Mouse (Mus musculus): ENCODE results near the gene Ifrd2.

DNA sequence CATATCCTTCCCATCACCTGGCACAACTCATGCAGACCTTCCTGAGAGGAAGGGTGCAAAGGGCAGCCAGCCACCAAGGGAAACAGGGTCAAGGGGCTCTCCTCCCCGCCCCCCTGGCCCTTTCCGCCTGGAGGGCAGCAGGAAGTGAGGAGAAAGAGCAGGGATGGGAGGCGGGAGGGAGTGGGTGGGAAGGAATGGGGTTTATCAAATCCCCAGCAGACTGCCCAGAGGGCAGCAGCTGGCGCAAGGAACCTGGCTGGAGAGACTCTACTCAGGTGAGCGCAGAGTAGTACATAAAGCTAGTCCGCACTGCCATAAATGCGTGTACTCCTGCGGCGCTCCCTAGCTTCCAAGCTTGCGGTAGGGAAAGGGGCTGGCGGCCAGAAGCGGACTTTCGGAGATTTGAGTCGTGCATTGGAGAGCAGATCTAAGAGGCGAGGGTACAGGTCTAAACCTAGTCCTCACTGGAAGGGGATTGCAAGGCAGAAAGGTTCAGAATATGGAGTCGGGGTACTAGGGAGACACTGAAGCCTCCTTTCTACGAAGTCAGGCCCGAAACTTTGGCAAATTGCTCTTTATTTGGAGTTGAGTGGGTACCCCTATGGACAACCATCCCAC, 19.6 kb upstream of the Ifrd2 start, which contains the start of gene Hyal2:
- TF ChIP-seq CTCF (IDR thresholded peaks at IDR 0.05; ENCODE audit: extremely low read depth, insufficient read depth, insufficient read length, insufficient replicate concordance) (no peak), POLR2A (IDR thresholded peaks at IDR 0.05; ENCODE audit: low read depth, low read length) (no peak)
